Mouse (Mus musculus) hindbrain, postnatal 0 days (tissue): Measurements from ENCODE around the gene Slc29a3. TPM values are rescaled to one million over a fixed set of nuclear protein-coding genes. Genes with fewer than 3 reads are reported as not detected.

Experiments used
- ATAC-seq: fragments of 200-750 bp; cut with Nextera tagmentation; 2 replicates; pipeline ENCODE4 v1.8.0; 2017; ENCODE audit warnings: mild to moderate bottlenecking, moderate TSS enrichment, moderate library complexity
- DNase-seq: peaks from one replicate; pipeline ENCODE4 v3.0.0-alpha.2; 2015; ENCODE audit warnings: low spot score
- H3K27ac ChIP-seq: fragments of 300-500 bp; sonication (generic); 2 replicates; pipeline ENCODE4 v1.5.1; 2014; ENCODE audit warnings: mild to moderate bottlenecking
- H3K27me3 ChIP-seq: fragments of 300-500 bp; sonication (generic); 2 replicates; pipeline ENCODE4 v1.6.1; 2014; ENCODE audit warnings: low read length, mixed read lengths; ENCODE audit not compliant: insufficient read depth
- H3K36me3 ChIP-seq: fragments of 300-500 bp; sonication (generic); 2 replicates; pipeline ENCODE4 v1.6.1; 2014; ENCODE audit warnings: low read length, mixed read lengths; ENCODE audit not compliant: insufficient read depth
- H3K4me1 ChIP-seq: fragments of 300-500 bp; sonication (generic); 2 replicates; pipeline ENCODE4 v1.6.1; 2014; ENCODE audit warnings: antibody characterized with exemption, low read length, mixed read lengths; ENCODE audit not compliant: insufficient read depth
- H3K4me2 ChIP-seq: fragments of 300-500 bp; sonication (generic); 2 replicates; pipeline ENCODE4 v1.6.1; 2014; ENCODE audit warnings: low read depth, mild to moderate bottlenecking, low read length, moderate library complexity, mixed read lengths
- H3K4me3 ChIP-seq: fragments of 300-500 bp; sonication (generic); 2 replicates; pipeline ENCODE4 v1.5.1; 2014; ENCODE audit warnings: low read length
- H3K9ac ChIP-seq: fragments of 300-500 bp; sonication (generic); replicated peaks from 2 replicates; pipeline ENCODE4 v1.6.1; 2014; ENCODE audit warnings: mild to moderate bottlenecking, low read length, moderate library complexity, mixed read lengths
- H3K9me3 ChIP-seq: fragments of 300-500 bp; sonication (generic); 2 replicates; pipeline ENCODE4 v1.6.1; 2016; ENCODE audit warnings: low read length, mixed read lengths
- CTCF ChIP-seq: IDR thresholded peaks from 2 replicates; pipeline ENCODE4 v1.5.1; 2016; ENCODE audit warnings: antibody characterized with exemption, control low read depth, low read depth
- WGBS: fragments of 180-500 bp; shearing (Covaris S2); extraction: QIAGEN DNeasy Blood & Tissue Kit; methylation state at CpG from one replicate; pipeline ENCODE4 v1.1.7; 2014; 5-methylcytosine and 5-hydroxymethylcytosine counted together
- polyA plus RNA-seq: library from polyadenylated mRNA; unstranded; fragments of >200 nt; fragmentation: Nextera tagmentation; extraction: Ambion mirVana; gene quantifications from 2 replicates; pipeline ENCODE4 v1.2.1, GENCODE M21; 2015
- total RNA-seq: library from RNA; depleted of rRNA; stranded (reverse); fragments of >200 nt; gene quantifications from 2 replicates; pipeline ENCODE4 v1.2.3, GENCODE M21; 2014; rRNA removed

Gene Slc29a3
- total and polyA plus RNA-seq, 2 experiments from 2014 or later, result 9.1 to 10.0 TPM

- no peak overlapping the region for H3K4me3 ChIP-seq
- no peak overlapping the region for H3K9ac ChIP-seq
- WGBS, result 89% methylated on average over 3 of the region's 3 CpGs
- no peaks in the 10 kb centered on the region for H3K4me1 ChIP-seq
- H3K27ac ChIP-seq, result no peak overlapping the region
- no peaks in the 10 kb centered on the region for H3K27me3 ChIP-seq
- ATAC-seq (no peak), DNase-seq (no peak)
- H3K9me3 ChIP-seq, result no peaks in the 10 kb centered on the region
- H3K36me3 ChIP-seq, result no peaks in the 10 kb centered on the region
- no peak overlapping the region for H3K4me2 ChIP-seq
- TF ChIP-seq CTCF, result no peak
Measured at GRCm38 (mm10) chr10:60668591-60668990, 84.0 kb downstream of the Slc29a3 start.

Other genes starting within 250 kb of the Slc29a3 start
- 20.6 and 31.8 TPM in 2 replicates for gene Cdh23, start 56.3 kb downstream of the Slc29a3 start, total RNA-seq
- gene Cdh23, start 56.3 kb downstream of the Slc29a3 start, polyA plus RNA-seq, result 3.5 and 4.0 TPM in 2 replicates
- 25.7 and 27.3 TPM in 2 replicates for gene Unc5b, start 78.8 kb upstream of the Slc29a3 start, total RNA-seq
- gene Unc5b, start 78.8 kb upstream of the Slc29a3 start, polyA plus RNA-seq, result 1.8 TPM in 2 replicates